Mouse (Mus musculus): ENCODE results near the gene Sorcs2.

DNA sequence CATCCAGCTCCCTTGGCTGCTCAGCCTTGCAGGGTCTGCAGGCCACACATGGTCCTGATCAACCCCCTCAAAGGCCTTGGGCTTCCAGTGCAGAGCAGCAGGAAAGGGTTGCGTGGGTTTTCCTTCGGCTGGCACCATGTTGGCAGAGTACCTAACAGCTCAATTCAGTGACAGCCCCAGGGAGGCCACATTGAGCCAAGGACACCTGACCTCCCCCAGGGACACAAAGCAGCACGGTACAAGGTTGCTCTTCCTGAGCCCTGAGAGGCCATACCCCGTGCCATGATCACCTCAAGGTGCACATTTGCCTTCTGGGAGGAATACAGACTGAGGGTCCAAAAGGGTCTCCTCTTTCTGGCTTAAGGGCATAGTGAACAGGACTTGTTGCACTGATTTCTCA is 46.7 kb upstream of the Sorcs2 start:
- no peak for TF ChIP-seq CTCF (IDR thresholded peaks at IDR 0.05; ENCODE audit: low read depth)
- TF ChIP-seq EP300 (optimal IDR thresholded peaks at IDR 0.05): no peak

Measured in stomach, postnatal 0 days (tissue).